Mouse (Mus musculus) brain, embryonic 14.5 days (tissue): ENCODE results near the gene Smim12.

Experiments used
- CTCF ChIP-seq: fragments of 200-500 bp; IDR thresholded peaks from 2 replicates; pipeline ENCODE4 v1.5.1; 2012; ENCODE audit warnings: inconsistent platforms, mild to moderate bottlenecking, moderate library complexity, borderline replicate concordance; ENCODE audit not compliant: insufficient read depth, insufficient read length; ENCODE audit errors: extremely low read depth
- POLR2A ChIP-seq: fragments of 200-500 bp; IDR thresholded peaks from 2 replicates; pipeline ENCODE4 v1.6.1; 2012; ENCODE audit warnings: mild to moderate bottlenecking, inconsistent platforms, borderline replicate concordance; ENCODE audit not compliant: poor library complexity, insufficient read depth, insufficient read length, severe bottlenecking; ENCODE audit errors: extremely low read depth

DNA sequence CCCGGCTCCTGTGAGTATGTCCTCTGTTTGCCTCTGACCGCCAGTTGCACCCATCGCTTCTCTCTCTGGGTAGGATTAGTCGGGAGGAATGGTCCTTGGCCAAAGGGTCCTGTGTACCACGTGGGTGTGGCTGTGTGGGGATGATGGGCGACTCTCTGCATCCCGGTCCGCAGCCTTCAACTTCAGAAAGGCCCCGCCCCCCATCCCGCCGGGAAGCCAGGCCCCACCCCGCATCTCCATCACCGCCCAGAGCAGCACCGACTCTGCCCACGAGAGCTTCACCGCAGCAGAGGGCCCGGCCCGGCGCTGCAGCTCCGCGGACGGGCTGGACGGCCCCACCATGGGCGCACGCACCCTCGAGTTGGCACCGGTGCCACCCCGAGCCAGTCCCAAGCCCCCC, 29.1 kb upstream of the Smim12 start:
- TF ChIP-seq CTCF, result no peak
- no peak for TF ChIP-seq POLR2A
